Mouse (Mus musculus): ENCODE results near the gene Adamts18. TPM values are rescaled to one million over a fixed set of nuclear protein-coding genes. Genes with fewer than 3 reads are reported as not detected.

Gene Adamts18
- total and polyA plus RNA-seq, 2 experiments from 2014 or later, result 0.04 to 0.20 TPM

DNA sequence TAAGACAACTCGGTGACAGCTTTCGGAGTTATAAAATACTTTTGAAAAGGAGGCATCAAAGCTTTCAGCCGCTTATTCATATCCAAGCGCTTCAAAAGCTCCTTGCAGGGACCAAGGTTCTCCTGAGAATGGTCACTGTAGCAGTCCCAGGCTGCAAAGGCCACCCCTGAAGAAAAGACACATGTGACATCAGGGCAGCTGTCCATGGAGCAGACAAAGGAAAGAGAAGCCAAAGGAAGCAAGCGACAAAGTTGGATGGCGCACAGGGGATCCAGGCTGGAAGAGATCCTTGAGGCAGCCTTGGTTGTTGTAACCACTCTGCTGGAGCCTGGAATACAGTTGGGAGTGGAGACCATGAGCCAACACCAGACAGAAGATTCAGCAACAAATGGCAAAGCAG lies 10.3 kb downstream of the Adamts18 start:
- 67% methylated on average over 6 of the region's 6 CpGs for WGBS
- DNase-seq (ENCODE audit: low spot score) (no peak), ATAC-seq (ENCODE audit: insufficient read depth, low read depth) (no peak)

DNA sequence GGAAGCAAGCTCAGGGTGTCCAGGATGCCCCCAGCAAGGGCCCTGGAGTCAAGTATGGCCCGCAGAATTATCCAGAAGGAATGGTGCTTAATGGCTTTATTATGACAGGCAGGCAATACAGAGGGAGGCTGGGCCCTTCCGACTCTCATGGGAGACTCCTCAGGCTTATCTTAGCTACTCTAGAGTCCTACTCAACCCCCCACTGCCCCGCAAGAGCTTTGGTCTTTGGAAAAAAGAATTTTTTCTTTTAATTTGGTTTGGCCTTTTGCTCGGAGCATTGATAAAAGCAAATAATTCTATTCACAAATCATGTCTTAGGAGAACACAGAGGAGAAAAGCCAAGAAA lies 11.0 kb downstream of the Adamts18 start:
- Histone ChIP-seq H3K9me3 (replicated peaks; ENCODE audit: control insufficient read depth, low read length) (no peaks in the 10 kb centered on the region), H3K36me3 (replicated peaks; ENCODE audit: control insufficient read depth, insufficient read depth, low read length) (no peaks in the 10 kb centered on the region), H3K27me3 (ENCODE audit: control insufficient read depth, insufficient read depth, low read length) (no peaks in the 10 kb centered on the region), H3K4me1 (ENCODE audit: control insufficient read depth, insufficient read depth) (no peaks in the 10 kb centered on the region), H3K9ac (replicated peaks; ENCODE audit: low read depth, low read length) (no peak overlapping the region), H3K27ac (ENCODE audit: low read depth) (no peak overlapping the region), H3K4me3 (ENCODE audit: low read depth, low read length) (no peak overlapping the region), H3K4me2 (ENCODE audit: low read depth, low read length) (no peak overlapping the region)
- no peak for DNase-seq (ENCODE audit: low spot score)
- WGBS, result 31% methylated on average over 4 of the region's 4 CpGs
- ATAC-seq (ENCODE audit: insufficient read depth, low read depth), result no peak
- no peak for TF ChIP-seq CTCF (IDR thresholded peaks at IDR 0.05; ENCODE audit: low read depth)
- TF ChIP-seq EP300 (IDR thresholded peaks at IDR 0.05; ENCODE audit: low read depth), result no peak

More for the DNA sequence above, 10.3 kb downstream of the Adamts18 start:
- no peaks in the 10 kb centered on the region for H3K4me1 ChIP-seq (ENCODE audit: control insufficient read depth, insufficient read depth)
- H3K9ac ChIP-seq (replicated peaks; ENCODE audit: low read depth, low read length), result no peak overlapping the region
- H3K27ac ChIP-seq (ENCODE audit: low read depth), result no peak overlapping the region
- H3K9me3 ChIP-seq (replicated peaks; ENCODE audit: control insufficient read depth, low read length), result no peaks in the 10 kb centered on the region
- no peak overlapping the region for H3K4me3 ChIP-seq (ENCODE audit: low read depth, low read length)
- H3K4me2 ChIP-seq (ENCODE audit: low read depth, low read length), result no peak overlapping the region
- H3K27me3 ChIP-seq (ENCODE audit: control insufficient read depth, insufficient read depth, low read length), result no peaks in the 10 kb centered on the region
- no peaks in the 10 kb centered on the region for H3K36me3 ChIP-seq (replicated peaks; ENCODE audit: control insufficient read depth, insufficient read depth, low read length)
- TF ChIP-seq EP300 (IDR thresholded peaks at IDR 0.05; ENCODE audit: low read depth), result no peak
- no peak for TF ChIP-seq CTCF (IDR thresholded peaks at IDR 0.05; ENCODE audit: low read depth)

DNA sequence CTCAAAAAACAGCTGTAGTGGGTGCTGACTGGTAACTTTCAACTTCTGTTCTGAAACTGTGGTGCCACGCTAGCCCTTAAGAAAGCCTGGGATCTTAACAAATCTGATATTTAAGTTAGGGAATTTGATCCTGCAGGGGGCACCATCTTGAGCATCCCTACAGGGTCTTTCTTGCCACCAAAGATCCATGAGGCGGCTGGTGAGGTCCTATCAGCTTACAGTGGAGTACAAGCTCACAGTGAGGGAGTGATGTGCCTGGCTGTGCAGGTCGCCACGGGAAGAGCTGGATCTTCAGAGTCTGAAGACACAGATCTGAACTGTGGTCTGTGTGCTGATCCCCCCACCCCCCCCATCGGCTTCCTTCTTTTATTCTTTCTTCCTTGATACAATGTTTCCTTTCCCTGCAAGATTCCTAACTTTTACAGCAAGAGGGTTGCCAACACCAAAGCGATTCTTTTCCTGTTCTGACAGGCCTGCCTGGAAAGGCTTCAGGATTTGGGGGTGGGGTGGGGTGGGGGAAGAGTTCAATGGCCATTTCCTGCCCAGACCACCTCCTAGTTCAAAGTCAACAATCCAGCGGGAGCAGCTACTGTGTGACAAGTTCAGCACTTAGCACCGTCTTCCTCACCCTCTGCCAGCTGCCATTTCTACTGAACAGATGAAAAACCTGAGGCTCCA lies 11.5 kb downstream of the Adamts18 start:
- 42% methylated on average over 8 of the region's 8 CpGs for WGBS
- Histone ChIP-seq H3K9me3 (replicated peaks; ENCODE audit: control insufficient read depth, low read length) (no peaks in the 10 kb centered on the region), H3K4me1 (ENCODE audit: control insufficient read depth, insufficient read depth) (no peaks in the 10 kb centered on the region), H3K4me2 (ENCODE audit: low read depth, low read length) (no peak overlapping the region), H3K36me3 (replicated peaks; ENCODE audit: control insufficient read depth, insufficient read depth, low read length) (no peaks in the 10 kb centered on the region), H3K27ac (ENCODE audit: low read depth) (no peak overlapping the region), H3K27me3 (ENCODE audit: control insufficient read depth, insufficient read depth, low read length) (no peaks in the 10 kb centered on the region), H3K9ac (replicated peaks; ENCODE audit: low read depth, low read length) (no peak overlapping the region), H3K4me3 (ENCODE audit: low read depth, low read length) (no peak overlapping the region)
- TF ChIP-seq EP300 (IDR thresholded peaks at IDR 0.05; ENCODE audit: low read depth) (no peak), CTCF (IDR thresholded peaks at IDR 0.05; ENCODE audit: low read depth) (no peak)
- no peak for ATAC-seq (ENCODE audit: insufficient read depth, low read depth)
- DNase-seq (ENCODE audit: low spot score), result no peak

DNA sequence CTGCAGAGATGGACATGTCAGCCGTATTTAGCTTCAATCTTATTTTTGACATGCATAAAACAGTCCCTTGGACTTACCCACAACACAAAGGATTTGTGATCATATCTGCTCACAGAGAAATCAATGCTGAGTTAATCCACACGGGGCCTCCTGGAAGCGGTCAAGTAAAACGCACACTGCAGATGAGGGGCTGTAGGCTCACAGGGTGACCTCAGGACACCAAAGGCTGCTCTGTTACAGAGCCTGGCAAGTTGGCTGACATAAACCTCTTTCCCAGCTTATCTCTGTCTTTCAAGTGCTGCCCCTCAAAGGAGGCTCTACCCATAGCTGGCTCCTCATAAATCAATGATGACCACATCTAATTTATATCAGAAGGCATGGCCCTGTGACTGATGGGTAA lies 14.9 kb downstream of the Adamts18 start:
- H3K4me2 ChIP-seq (ENCODE audit: low read depth, low read length), result no peak overlapping the region
- no peaks in the 10 kb centered on the region for H3K4me1 ChIP-seq (ENCODE audit: control insufficient read depth, insufficient read depth)
- no peak overlapping the region for H3K4me3 ChIP-seq (ENCODE audit: low read depth, low read length)
- no peak overlapping the region for H3K27ac ChIP-seq (ENCODE audit: low read depth)
- H3K9me3 ChIP-seq (replicated peaks; ENCODE audit: control insufficient read depth, low read length), result no peaks in the 10 kb centered on the region
- H3K36me3 ChIP-seq (replicated peaks; ENCODE audit: control insufficient read depth, insufficient read depth, low read length), result no peaks in the 10 kb centered on the region
- DNase-seq (ENCODE audit: low spot score) (no peak), ATAC-seq (ENCODE audit: insufficient read depth, low read depth) (no peak)
- no peaks in the 10 kb centered on the region for H3K27me3 ChIP-seq (ENCODE audit: control insufficient read depth, insufficient read depth, low read length)
- no peak overlapping the region for H3K9ac ChIP-seq (replicated peaks; ENCODE audit: low read depth, low read length)
- TF ChIP-seq EP300 (IDR thresholded peaks at IDR 0.05; ENCODE audit: low read depth), result no peak
- TF ChIP-seq CTCF (IDR thresholded peaks at IDR 0.05; ENCODE audit: low read depth), result no peak
- WGBS, result 33% methylated on average over 4 of the region's 4 CpGs

DNA sequence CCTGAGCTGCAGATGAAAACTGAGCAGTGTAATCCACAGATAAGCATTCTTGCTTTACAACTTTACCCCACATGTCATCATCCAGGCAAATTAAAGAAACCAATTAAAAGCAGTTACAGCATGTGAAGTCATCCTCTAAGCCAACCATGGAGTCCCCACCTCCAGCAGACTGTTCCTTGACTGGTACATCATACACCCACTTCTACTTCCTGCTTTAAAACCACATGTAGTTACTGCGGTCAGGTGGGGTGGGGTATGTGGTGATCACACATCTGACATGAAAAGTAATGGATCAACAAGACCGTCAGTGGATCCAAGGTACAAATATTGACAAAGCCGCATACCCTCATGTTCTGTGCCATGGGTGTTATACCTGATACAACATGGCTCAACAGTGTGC lies 21.3 kb downstream of the Adamts18 start:
- no peak overlapping the region for H3K4me2 ChIP-seq (ENCODE audit: low read depth, low read length)
- no peaks in the 10 kb centered on the region for H3K27me3 ChIP-seq (ENCODE audit: control insufficient read depth, insufficient read depth, low read length)
- no peak overlapping the region for H3K9ac ChIP-seq (replicated peaks; ENCODE audit: low read depth, low read length)
- no peaks in the 10 kb centered on the region for H3K9me3 ChIP-seq (replicated peaks; ENCODE audit: control insufficient read depth, low read length)
- H3K4me1 ChIP-seq (ENCODE audit: control insufficient read depth, insufficient read depth), result no peaks in the 10 kb centered on the region
- no peaks in the 10 kb centered on the region for H3K36me3 ChIP-seq (replicated peaks; ENCODE audit: control insufficient read depth, insufficient read depth, low read length)
- WGBS, result 83% methylated on average over 3 of the region's 3 CpGs
- no peak for DNase-seq (ENCODE audit: low spot score)
- no peak overlapping the region for H3K4me3 ChIP-seq (ENCODE audit: low read depth, low read length)
- ATAC-seq (ENCODE audit: insufficient read depth, low read depth), result no peak
- H3K27ac ChIP-seq (ENCODE audit: low read depth), result no peak overlapping the region
- TF ChIP-seq CTCF (IDR thresholded peaks at IDR 0.05; ENCODE audit: low read depth) (no peak), EP300 (IDR thresholded peaks at IDR 0.05; ENCODE audit: low read depth) (no peak)

DNA sequence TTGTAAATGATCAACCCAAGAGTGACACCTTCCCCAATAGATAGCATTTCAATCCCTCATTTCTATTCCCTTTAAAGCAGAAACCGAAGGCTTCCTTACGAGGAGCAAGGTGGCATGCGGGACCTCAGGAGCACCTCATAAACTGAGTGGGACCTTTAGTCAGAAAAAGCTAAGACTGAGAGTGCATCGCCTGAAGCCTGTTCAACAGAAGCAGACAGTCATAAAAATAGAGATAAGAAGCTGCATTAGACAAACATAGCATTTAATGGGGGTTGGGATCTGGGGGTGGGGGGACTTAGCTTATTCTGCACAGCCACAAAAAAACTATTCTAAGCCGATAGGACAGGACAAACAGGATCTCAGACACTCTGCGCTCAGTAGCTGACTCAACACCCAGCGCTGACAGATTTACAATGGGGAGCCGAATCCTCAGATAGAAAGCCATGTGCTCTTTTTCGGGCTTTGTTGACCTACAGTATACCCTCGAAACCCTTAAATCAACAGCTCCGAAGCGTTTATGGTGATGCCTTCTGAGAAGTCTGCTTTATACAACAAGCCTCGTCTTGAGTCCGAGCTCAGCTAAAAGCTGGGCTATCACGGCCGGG lies 27.5 kb downstream of the Adamts18 start:
- Histone ChIP-seq H3K27me3 (ENCODE audit: control insufficient read depth, insufficient read depth, low read length) (no peaks in the 10 kb centered on the region), H3K4me3 (ENCODE audit: low read depth, low read length) (no peak overlapping the region), H3K4me1 (ENCODE audit: control insufficient read depth, insufficient read depth) (no peaks in the 10 kb centered on the region), H3K27ac (ENCODE audit: low read depth) (no peak overlapping the region), H3K4me2 (ENCODE audit: low read depth, low read length) (no peak overlapping the region), H3K9ac (replicated peaks; ENCODE audit: low read depth, low read length) (no peak overlapping the region), H3K36me3 (replicated peaks; ENCODE audit: control insufficient read depth, insufficient read depth, low read length) (no peaks in the 10 kb centered on the region), H3K9me3 (replicated peaks; ENCODE audit: control insufficient read depth, low read length) (no peaks in the 10 kb centered on the region)
- 48% methylated on average over 16 of the region's 16 CpGs for WGBS
- TF ChIP-seq CTCF (IDR thresholded peaks at IDR 0.05; ENCODE audit: low read depth), result no peak
- TF ChIP-seq EP300 (IDR thresholded peaks at IDR 0.05; ENCODE audit: low read depth), result no peak
- ATAC-seq (ENCODE audit: insufficient read depth, low read depth) (no peak), DNase-seq (ENCODE audit: low spot score) (no peak)

Data from heart, postnatal 0 days (tissue).